Mouse (Mus musculus) kidney, embryonic 14.5 days (tissue): ENCODE data around the gene Fam214b. TPM values are rescaled to one million over a fixed set of nuclear protein-coding genes. Genes with fewer than 3 reads are reported as not detected.

Source experiments
- ATAC-seq: fragments of 200-750 bp; cut with Nextera tagmentation; 2 replicates; pipeline ENCODE4 v1.8.0; 2017; ENCODE audit warnings: moderate number of reproducible peaks, mild to moderate bottlenecking, moderate TSS enrichment, moderate library complexity; ENCODE audit not compliant: low FRiP score, low TSS enrichment
- H3K27ac ChIP-seq: fragments of 300-500 bp; sonication (generic); 2 replicates; pipeline ENCODE4 v1.5.1; 2014; ENCODE audit warnings: low read depth, mild to moderate bottlenecking, low read length, moderate library complexity, mixed read lengths
- H3K27me3 ChIP-seq: fragments of 300-500 bp; sonication (generic); 2 replicates; pipeline ENCODE4 v1.6.1; 2014; ENCODE audit warnings: mild to moderate bottlenecking, low read length; ENCODE audit not compliant: control insufficient read depth, insufficient read depth
- H3K36me3 ChIP-seq: fragments of 300-500 bp; sonication (generic); 2 replicates; pipeline ENCODE4 v1.6.1; 2014; ENCODE audit warnings: low read length, mixed read lengths; ENCODE audit not compliant: control insufficient read depth, insufficient read depth
- H3K4me1 ChIP-seq: fragments of 300-500 bp; sonication (generic); 2 replicates; pipeline ENCODE4 v1.6.1; 2014; ENCODE audit warnings: low read length, mixed read lengths; ENCODE audit not compliant: control insufficient read depth, insufficient read depth
- H3K4me2 ChIP-seq: fragments of 300-500 bp; sonication (generic); replicated peaks from 2 replicates; pipeline ENCODE4 v1.6.1; 2014; ENCODE audit warnings: low read depth, mild to moderate bottlenecking, low read length
- H3K4me3 ChIP-seq: fragments of 300-500 bp; sonication (generic); 2 replicates; pipeline ENCODE4 v1.5.1; 2014; ENCODE audit warnings: mild to moderate bottlenecking, low read length
- H3K9ac ChIP-seq: fragments of 300-500 bp; sonication (generic); 2 replicates; pipeline ENCODE4 v1.6.1; 2014; ENCODE audit warnings: low read depth, mild to moderate bottlenecking, low read length, moderate library complexity
- H3K9me3 ChIP-seq: fragments of 300-500 bp; sonication (generic); 2 replicates; pipeline ENCODE4 v1.6.1; 2016; ENCODE audit warnings: low read length; ENCODE audit not compliant: control insufficient read depth
- WGBS: fragments of 180-500 bp; shearing (Covaris S2); extraction: QIAGEN DNeasy Blood & Tissue Kit; methylation state at CpG from one replicate; pipeline ENCODE4 v1.1.7; 2014; 5-methylcytosine and 5-hydroxymethylcytosine counted together
- polyA plus RNA-seq: library from polyadenylated mRNA; unstranded; fragments of >200 nt; fragmentation: Nextera tagmentation; extraction: Ambion mirVana; gene quantifications from 2 replicates; pipeline ENCODE4 v1.2.1, GENCODE M21; 2014

The Fam214b gene
- polyA plus RNA-seq, 1 experiment from 2014 or later, result 8.3 TPM

- no peaks in the 10 kb centered on the region for H3K36me3 ChIP-seq
- H3K4me1 ChIP-seq, result 0 out of 2 replicates have a peak, but pooled peaks cover 4% of the 10 kb centered on the region
- H3K9ac ChIP-seq, result peak within 1 kb of the TSS; percentile 70
- H3K4me3 ChIP-seq, result peak within 1 kb of the TSS; percentile 60
- no peaks in the 10 kb centered on the region for H3K9me3 ChIP-seq
- peak; percentile 96 for ATAC-seq
- peak within 1 kb of the TSS; percentile 78 for H3K4me2 ChIP-seq
- H3K27ac ChIP-seq, result no peak within 1 kb of the TSS
- H3K27me3 ChIP-seq, result peaks cover 2% of the 10 kb centered on the region; the same call in 1 of the 2 replicates
- under 1% methylated on average over 85 of the region's 90 CpGs for WGBS
Measured at GRCm38 (mm10) chr4:43058753-43059654, 13.0 kb upstream of the Fam214b start, which contains the start of gene Unc13b. TSS of gene Unc13b (plus strand) at chr4:43058953.

- H3K36me3 ChIP-seq, result no peaks in the 10 kb centered on the region
- WGBS, result 23% methylated on average over 8 of the region's 8 CpGs
- no peak overlapping the region for H3K27ac ChIP-seq
- H3K4me1 ChIP-seq, result 0 out of 2 replicates have a peak, but pooled peaks cover 4% of the 10 kb centered on the region
- peak overlapping the region; percentile 60 for H3K4me3 ChIP-seq
- H3K27me3 ChIP-seq, result peaks cover 2% of the 10 kb centered on the region; the same call in 1 of the 2 replicates
- peak overlapping the region; percentile 78 for H3K4me2 ChIP-seq
- ATAC-seq, result 0 out of 2 replicates have a peak, but pooled peaks have one; percentile 3
- H3K9ac ChIP-seq, result no peak overlapping the region
- no peaks in the 10 kb centered on the region for H3K9me3 ChIP-seq
Measured at GRCm38 (mm10) chr4:43058392-43058752, 12.4 kb upstream of the Fam214b start.

- ATAC-seq, result no peak
- Histone ChIP-seq H3K9ac (no peak overlapping the region), H3K9me3 (no peaks in the 10 kb centered on the region), H3K27ac (no peak overlapping the region), H3K4me2 (no peak overlapping the region), H3K27me3 (peaks cover 2% of the 10 kb centered on the region; the same call in 1 of the 2 replicates), H3K4me3 (no peak overlapping the region), H3K36me3 (no peaks in the 10 kb centered on the region), H3K4me1 (0 out of 2 replicates have a peak, but pooled peaks cover 4% of the 10 kb centered on the region)
- 84% methylated on average over 5 of the region's 5 CpGs for WGBS
Measured at GRCm38 (mm10) chr4:43057654-43058053, 11.6 kb upstream of the Fam214b start.

- 15% methylated on average over 4 of the region's 4 CpGs for WGBS
- H3K4me3 ChIP-seq, result no peak overlapping the region
- H3K9me3 ChIP-seq, result no peaks in the 10 kb centered on the region
- H3K27ac ChIP-seq, result no peak overlapping the region
- ATAC-seq, result 0 out of 2 replicates have a peak, but pooled peaks have one; percentile 36
- no peaks in the 10 kb centered on the region for H3K36me3 ChIP-seq
- H3K4me1 ChIP-seq, result no peaks in the 10 kb centered on the region
- H3K4me2 ChIP-seq, result no peak overlapping the region
- no peaks in the 10 kb centered on the region; the same call in 1 of the 2 replicates for H3K27me3 ChIP-seq
- no peak overlapping the region for H3K9ac ChIP-seq
Measured at GRCm38 (mm10) chr4:43052627-43053026, 6.6 kb upstream of the Fam214b start.

- Histone ChIP-seq H3K27me3 (no peaks in the 10 kb centered on the region), H3K27ac (no peak overlapping the region), H3K9me3 (no peaks in the 10 kb centered on the region), H3K36me3 (no peaks in the 10 kb centered on the region), H3K4me3 (no peak overlapping the region), H3K4me2 (no peak overlapping the region), H3K9ac (no peak overlapping the region), H3K4me1 (peaks cover 16% of the 10 kb centered on the region)
- WGBS, result 9% methylated on average over 5 of the region's 5 CpGs
- ATAC-seq, result no peak
Measured at GRCm38 (mm10) chr4:43047231-43047630, 1.2 kb upstream of the Fam214b start.

- 60% methylated on average over 5 of the region's 5 CpGs for WGBS
- Histone ChIP-seq H3K36me3 (no peaks in the 10 kb centered on the region), H3K4me1 (peaks cover 16% of the 10 kb centered on the region), H3K27me3 (no peaks in the 10 kb centered on the region), H3K9ac (no peak overlapping the region), H3K9me3 (no peaks in the 10 kb centered on the region), H3K4me2 (no peak overlapping the region), H3K4me3 (no peak overlapping the region), H3K27ac (no peak overlapping the region)
- no peak for ATAC-seq
Measured at GRCm38 (mm10) chr4:43046607-43047006, 587 bp upstream of the Fam214b start.

DNA sequence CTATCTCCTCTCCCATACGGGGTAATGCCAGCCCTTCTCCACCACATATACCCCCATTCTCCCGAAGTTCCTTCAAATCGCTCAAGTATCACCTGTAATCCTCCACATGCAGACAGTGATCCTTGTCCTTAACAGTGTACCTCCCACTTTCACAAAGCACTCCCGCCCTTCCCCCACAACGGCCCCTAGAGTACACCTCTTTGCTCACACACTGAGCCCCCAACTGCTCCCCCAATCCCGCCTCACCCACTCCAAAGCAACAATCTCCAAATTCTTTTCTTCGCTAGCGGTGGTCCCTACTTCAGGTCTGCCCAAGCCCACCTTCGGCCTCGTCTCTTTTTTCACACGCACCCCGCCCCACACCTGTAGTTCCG is 748 bp downstream of the Fam214b start:
- 0 out of 2 replicates have a peak overlapping the region, but pooled peaks have one; percentile 30 for H3K27ac ChIP-seq
- peak; percentile 14; the same call in 1 of the 2 replicates for ATAC-seq
- H3K36me3 ChIP-seq, result no peaks in the 10 kb centered on the region
- peak overlapping the region; percentile 79 for H3K4me2 ChIP-seq
- peak overlapping the region; percentile 55 for H3K9ac ChIP-seq
- H3K27me3 ChIP-seq, result no peaks in the 10 kb centered on the region
- H3K4me3 ChIP-seq, result peak overlapping the region; percentile 37
- H3K9me3 ChIP-seq, result no peaks in the 10 kb centered on the region
- H3K4me1 ChIP-seq, result peaks cover 16% of the 10 kb centered on the region
- 6% methylated on average over 13 of the region's 13 CpGs for WGBS

GRCm38 (mm10) chr4:43044673-43045072 is 1.3 kb downstream of the Fam214b start:
- peak overlapping the region; percentile 62; the same call in 1 of the 2 replicates for H3K27ac ChIP-seq
- WGBS, result 23% methylated on average over 4 of the region's 4 CpGs

More at GRCm38 (mm10) chr4:43044673-43045072, 1.3 kb downstream of the Fam214b start:
- peak overlapping the region; percentile 79 for H3K4me2 ChIP-seq
- peaks cover 16% of the 10 kb centered on the region for H3K4me1 ChIP-seq
- H3K9me3 ChIP-seq, result no peaks in the 10 kb centered on the region
- no peak overlapping the region; the same call in 1 of the 2 replicates for H3K4me3 ChIP-seq
- H3K27me3 ChIP-seq, result no peaks in the 10 kb centered on the region
- no peak overlapping the region for H3K9ac ChIP-seq
- no peak for ATAC-seq
- H3K36me3 ChIP-seq, result no peaks in the 10 kb centered on the region
